Mouse (Mus musculus) gastrocnemius, postnatal 4 days (tissue): ENCODE data around the gene Aldh1a3. TPM values are rescaled to one million over a fixed set of nuclear protein-coding genes. Genes with fewer than 3 reads are reported as not detected.

ENCODE experiments used
- DNase-seq, 2 experiments: peaks; one replicate each; pipeline ENCODE4 v3.0.0; 2021 to 2022; ENCODE audit warnings: low spot score in 2 of 2, mixed read lengths in 2 of 2
- total RNA-seq, 2 experiments: library from RNA; stranded (reverse); gene quantifications; 2 replicates each; pipeline ENCODE4 v1.2.3; 2021

Aldh1a3 gene
- total RNA-seq, 2 experiments from 2014 or later: 14.4 to 18.2 TPM

DNA sequence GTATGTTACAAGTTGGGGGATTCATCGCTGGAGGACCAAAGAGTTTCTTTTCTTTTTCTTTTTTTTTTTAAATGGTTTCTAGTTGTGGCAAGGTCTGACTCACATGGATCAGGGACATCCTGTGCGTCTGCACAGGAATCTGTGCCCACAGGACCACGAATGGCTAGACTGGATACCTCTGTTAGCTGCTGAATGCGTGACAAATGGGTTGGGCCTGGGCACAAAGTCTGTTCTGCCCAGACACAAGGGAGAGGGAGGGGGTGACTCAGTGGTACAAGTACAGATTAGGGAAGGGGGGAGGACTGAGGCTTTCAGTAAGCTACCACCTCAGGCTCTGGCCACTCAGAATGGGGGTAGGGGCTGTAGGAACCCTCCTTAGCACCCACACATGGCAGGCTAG lies 51.6 kb downstream of the Aldh1a3 start:
- no peak for DNase-seq

DNA sequence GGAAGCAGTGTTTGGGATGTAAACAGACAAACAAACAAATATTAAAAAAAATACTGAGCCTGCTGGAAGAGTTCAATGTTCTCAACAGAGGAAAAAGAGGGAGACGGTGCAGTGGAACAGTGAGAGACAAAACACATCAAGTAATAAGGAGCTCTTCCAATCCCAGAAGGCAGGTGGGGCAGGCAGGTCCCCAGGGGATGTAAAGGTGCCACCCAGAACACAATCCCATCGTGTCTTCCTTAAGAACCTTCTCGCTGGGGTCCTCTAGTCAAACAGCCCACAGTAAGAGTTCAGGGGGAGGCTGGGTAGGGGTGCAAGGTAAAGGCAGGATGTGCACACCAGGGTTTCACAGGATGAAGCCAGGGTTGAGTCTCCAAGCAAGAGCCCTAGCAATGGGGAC lies 53.9 kb downstream of the Aldh1a3 start:
- no peak for DNase-seq

DNA sequence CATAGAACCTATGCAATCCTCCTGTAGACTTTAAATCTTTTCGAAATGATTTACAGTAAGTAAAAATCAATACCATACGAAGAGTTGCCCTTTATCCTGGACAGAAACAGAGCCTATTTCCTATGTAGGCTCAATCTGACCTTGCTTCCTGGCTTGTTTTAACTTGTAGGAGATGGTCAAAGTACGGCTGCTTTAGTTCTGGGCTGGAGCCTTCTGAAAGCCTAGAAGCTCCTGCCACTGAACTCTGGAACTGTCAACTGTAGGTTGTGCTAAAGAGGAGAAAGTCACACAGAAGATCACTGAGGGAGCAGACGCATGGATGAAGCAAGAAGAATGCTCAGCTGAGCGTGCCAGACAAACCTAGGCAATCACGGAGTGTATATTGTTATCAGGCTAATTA lies 56.3 kb downstream of the Aldh1a3 start:
- DNase-seq: no peak

DNA sequence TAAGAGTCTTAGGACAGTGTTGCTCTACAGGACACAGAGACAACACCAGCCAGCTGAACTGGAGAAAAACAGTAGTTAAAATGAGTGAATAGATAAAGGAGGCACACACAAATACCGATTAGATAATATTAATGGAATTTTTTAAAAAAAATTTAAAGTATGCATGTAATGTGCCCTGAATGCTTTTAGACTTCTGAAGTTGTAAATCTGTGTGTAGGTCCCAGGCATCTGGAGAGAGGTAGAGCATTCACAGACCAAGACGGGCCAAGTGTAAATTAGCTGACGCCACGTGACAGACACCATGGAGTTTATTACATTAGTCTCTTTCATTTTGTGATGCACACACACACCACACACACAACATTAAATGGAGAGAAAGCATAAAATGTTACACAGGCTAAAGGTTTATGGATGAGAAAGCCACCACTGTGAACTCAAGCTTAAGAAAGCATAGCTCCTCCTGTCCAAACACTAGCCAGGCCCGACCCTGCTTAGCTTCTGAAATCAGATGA lies 57.3 kb downstream of the Aldh1a3 start:
- DNase-seq: no peak

DNA sequence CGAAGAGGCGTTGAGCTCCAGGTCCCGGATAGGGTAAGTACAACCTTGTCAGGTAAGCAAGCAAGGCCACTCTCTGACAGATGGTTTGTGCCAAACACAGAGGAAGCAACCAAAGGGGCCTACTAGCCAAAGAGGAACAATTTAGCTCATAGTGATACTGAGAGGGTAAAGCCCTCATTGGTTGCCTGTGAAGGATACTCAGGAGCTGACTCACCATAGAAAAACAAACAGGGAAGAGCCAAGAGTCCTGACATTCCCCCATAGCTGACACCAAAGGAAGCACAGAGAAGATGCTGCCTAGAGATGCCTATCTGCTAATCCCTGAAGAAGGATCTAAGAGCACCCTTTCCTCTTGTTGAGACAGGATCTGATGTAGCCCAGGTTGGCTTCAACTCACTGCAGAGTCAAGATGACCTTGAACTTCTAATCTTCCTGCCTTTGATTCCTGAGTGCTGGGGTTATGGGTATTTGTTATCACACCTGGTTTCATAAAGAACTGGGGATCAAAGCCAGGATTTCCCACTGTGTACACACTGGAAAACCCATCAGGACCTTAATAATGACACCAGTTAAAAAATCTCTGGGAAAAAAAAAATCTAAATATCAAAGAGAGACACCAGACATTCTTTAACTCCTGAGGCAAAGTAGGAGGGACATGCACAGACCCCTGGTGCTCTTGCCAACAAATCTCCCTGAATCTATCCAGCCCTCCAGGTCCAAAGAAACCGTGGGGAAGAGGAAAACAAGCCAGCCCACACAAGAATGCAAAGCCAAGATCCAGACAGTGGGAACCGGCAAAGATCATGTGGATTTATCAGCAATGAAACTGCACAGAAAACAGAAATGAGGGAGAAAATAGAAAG lies 58.0 kb downstream of the Aldh1a3 start:
- no peak for DNase-seq

DNA sequence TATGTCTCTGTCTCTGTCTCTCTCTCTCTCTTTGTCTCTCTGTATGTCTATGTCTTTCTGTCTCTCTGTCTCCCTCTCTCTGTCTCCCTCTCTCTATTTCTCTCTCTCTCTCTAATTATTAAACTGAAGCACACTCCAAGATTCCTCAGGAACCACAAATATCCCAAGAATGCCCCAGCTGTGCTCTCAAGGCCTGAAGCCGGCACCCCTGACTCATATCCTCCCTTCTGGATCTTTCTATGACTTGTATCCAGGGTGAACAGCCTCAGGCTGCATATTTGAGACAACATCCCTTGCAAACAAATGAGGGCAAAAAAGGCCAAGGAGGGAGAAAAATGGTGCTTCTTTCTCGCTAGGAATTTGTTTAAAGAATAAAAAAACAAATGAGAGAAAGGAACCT lies 61.4 kb downstream of the Aldh1a3 start, which contains the start of gene Gm10974:
TSS of gene Gm10974 (plus strand) at position 2 of the 400 bp plus-strand sequence.
- DNase-seq: no peak

DNA sequence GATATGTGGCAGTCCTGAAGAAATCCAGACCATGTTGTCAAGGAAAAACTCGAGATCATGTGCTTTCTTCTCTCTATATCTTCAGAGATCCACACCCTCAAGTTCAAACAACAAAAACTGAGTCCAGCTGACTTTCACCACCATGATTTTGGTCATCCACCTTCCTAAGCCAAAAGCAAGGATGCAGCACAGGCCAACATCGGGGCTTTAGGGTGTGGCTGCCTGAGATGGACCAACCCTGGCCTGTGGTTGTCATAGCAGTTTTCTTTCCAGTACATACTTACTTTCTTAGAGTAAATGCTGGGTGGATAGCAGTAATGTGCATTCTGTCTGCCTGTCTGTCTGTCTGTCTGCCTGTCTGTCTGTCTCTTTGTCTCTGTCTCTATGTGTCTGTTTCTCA lies 61.9 kb downstream of the Aldh1a3 start:
- no peak for DNase-seq

DNA sequence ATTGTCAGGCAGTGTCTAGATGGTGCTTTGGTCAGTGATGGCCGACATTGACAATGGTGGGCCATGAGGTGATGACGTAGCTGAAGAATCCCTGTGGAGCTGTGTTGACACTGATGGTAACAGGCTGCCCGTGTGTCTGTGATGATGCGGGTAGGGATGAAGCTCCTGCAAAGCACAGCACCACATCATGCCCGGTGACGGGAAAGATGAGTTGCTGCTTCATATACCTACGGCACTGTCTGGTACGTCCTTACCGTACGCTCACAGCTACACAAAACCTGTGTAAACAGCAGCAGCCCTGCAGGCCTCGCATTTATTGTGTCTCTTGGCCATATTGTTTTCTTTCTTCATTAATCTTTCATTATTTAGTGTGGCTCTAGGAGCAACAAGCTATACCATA lies 62.8 kb downstream of the Aldh1a3 start:
- DNase-seq: no peak

DNA sequence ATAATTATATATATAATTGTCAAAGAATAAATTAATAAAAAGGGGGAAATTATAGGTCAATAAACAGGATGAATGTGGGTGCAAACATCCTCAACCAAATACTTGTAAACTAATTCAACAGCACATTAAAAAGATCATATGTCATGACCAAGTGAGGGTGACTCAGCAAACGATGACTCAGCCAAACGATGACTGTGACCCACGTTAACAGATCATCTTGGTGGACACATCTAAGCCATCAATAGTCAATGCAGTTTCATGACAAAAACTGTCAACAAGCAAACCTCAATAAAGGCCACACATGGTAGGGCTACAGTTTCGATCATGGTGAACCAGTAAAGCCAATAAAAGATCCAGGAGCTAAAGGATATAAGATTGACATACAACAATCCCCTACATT lies 68.3 kb downstream of the Aldh1a3 start:
- DNase-seq: no peak

DNA sequence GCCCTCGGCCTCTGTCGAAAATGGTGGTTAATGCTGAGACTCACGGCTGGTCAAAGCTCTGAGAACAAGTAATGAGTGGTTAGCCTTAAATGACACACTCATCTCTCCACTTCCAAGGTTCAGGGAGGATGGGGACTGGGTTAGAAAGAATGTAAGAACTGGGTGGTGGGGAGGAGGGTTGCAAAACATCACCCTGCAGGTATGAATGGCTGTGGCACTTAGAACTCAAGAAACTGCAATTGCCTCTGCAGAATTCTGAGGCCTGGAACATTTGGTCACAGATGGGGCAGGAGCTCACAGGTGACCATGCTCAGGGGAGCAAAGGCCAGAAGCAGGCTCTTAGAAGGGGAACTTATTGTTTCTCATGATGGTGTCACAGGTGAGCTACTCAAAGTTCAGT lies 68.9 kb downstream of the Aldh1a3 start:
- DNase-seq: no peak

DNA sequence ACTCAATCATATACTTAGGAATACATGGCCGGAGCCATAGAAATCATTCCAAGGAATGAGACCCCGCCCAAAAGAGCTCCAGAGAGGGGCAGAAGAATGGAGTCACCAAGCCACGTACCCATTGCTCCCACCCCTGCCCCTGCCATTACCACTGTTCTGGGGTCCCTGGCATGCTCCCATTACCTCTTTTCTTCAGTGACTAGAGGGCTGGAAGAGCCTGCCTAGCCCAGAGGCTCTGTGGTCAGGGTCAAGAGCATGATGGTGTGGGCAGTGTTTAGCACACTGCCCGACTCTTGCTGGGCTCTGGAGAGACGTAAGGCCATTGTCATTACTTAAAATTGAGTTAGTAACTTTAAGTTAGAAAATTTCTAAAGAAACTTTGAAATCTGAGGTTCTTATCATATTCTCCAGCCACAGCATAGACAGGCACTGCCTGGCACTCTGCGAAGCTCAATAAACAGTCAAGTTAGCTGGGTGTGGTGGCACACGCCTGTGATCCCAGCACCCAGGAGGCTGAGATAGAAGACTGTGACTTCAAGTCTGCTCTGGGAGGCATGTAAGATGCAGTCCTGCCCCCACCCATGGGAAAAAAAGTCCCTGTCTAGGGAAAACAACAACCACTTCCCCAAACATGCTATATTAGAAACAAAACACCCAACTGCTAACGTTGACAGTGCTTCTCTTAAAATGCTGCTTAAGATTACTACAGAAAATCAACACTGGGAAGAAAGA lies 71.4 kb downstream of the Aldh1a3 start:
- DNase-seq: no peak

DNA sequence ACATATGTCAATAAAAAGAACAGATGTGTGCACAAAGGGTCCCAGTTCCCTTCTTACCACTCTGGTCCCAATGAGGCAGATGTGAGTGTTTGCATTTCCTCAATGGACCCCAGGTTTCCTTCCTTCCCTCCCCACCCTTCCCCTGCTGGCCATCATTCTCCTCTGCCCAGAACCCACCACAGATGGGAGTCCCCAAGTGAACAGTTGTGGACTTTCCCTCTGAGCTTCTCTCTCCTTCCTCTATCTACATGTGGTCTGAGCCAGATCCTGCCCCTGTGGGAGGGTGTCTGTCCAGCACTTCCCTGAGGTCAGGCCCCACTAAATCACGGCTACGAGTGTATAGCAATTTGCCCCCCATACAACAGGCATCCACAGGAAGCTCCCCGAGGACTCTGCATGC lies 72.4 kb downstream of the Aldh1a3 start:
- DNase-seq: no peak

DNA sequence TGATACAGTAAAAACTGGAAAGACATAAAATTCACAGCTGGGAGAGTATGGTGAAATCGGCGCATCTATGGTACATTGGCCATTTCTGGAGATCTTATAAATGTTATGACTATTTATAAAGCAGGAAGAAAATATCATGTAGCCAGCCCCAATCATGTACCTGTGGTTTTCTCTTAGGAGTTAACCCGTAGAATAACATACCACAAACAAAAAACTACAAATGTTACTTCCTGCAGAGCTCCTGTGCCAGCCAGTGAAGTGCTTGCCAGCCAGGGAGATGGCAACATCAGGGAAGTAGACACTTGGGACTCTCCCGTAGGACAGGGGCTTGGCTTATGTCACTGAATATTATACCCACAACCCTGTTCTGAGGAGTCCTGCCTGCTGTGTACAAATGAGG lies 76.2 kb downstream of the Aldh1a3 start:
- no peak for DNase-seq

DNA sequence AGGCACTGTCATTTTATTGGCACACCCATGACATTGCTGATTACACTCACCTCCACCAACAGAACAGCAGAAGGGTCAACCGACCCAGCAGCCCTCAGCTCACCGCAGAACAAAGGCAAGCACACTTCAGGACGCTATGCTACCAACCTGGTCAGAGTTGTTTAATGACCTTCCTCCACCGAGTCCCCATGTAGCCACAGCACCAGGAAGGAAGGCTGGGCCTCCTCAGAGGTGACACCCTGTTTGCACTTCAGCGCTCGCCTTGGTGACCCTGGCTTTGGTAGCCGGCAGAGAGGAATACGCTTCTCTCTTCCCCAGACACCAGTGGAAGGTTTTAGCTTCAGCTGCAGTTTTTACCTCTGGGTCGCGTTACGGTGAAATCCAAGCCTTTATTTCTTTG lies 77.6 kb downstream of the Aldh1a3 start:
- DNase-seq: no peak

DNA sequence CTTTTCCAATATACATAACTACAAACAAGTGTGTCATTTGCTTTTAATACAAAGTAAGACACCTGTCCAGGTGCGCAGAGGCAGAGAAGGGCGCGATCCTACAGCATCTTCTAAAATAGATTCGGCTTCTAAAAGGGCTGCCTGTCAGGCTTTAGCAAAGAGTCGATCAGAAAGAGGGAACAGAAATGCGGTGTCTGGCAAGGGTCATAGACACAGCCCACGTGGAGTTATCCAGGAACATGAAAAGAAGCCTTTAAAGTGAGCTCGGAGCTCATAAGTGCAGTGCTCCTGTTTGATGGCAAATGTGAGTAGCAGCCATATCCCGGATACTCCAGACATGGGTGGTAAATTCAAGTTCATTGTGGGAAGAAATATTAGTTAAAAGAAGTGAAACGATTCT lies 78.7 kb downstream of the Aldh1a3 start:
- no peak for DNase-seq

DNA sequence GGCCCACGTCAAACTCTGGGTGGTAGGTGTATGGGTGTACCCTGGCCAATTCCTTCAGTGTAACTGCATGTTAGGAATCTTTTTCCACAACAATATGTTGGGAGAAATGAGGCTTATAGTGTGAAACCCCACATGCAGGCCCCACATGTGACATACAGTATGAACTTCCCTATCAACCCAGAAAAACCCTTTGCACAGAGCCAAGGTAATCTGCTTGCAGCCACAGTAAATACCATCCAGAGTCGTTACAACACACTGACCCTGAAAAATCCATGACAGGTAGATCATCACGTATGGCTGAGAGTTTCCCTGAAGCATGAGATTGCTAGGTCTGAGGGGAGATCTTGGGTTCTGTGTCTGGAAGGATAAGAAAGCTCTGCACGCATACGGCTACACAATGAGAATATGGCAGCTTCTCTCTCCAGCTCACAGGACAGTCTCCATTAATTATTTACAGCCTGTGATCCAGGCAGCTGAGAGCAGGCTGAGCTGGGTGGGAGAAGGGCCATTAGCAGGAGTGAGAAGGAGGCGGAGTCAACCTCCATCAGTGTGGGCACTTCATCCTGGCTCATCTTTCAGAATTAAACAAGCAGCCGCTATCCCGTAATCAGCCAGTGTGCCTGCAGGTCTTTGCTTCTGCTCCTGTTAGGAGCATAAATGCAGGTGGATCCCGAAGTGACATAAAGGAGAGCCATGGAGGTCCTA lies 80.2 kb downstream of the Aldh1a3 start:
- DNase-seq: no peak

DNA sequence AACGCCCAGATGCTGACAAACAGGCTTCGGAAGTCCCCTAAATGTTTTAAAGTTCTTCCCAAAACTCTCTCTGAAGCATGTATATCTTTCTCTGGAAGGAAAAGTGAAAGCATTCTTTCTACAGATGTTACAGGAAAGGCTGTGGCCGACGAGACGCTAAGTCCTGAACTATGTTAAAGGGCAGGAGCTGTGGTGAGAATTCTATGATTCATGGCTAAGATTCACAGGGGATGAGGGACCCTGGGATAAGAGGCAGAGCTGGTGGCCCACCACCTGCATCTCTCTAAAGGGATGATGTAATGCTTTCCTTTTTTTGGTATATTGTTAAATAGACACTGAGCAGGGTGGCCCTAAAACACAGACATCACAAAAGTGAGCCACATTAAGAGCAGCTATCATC lies 84.0 kb downstream of the Aldh1a3 start:
- DNase-seq: no peak

DNA sequence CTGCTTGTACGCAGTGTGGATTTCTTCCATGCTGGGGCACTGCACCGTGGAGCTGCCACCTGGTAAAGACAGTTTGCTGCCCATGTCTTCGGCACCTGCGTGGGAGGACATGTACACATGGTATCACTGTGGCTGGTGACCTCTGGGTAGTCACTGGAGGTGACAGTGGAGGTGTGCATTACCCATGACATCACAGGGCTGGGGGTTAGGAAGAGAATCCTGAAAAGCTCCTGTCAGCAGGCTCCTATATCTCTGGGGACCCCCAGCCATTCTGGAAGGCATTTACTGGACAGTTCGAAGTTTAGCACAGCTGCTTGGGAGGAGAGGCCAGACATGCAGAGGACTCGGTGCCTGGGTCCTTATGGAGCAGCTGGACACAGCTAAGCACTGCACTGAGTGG lies 84.5 kb downstream of the Aldh1a3 start:
- no peak for DNase-seq

DNA sequence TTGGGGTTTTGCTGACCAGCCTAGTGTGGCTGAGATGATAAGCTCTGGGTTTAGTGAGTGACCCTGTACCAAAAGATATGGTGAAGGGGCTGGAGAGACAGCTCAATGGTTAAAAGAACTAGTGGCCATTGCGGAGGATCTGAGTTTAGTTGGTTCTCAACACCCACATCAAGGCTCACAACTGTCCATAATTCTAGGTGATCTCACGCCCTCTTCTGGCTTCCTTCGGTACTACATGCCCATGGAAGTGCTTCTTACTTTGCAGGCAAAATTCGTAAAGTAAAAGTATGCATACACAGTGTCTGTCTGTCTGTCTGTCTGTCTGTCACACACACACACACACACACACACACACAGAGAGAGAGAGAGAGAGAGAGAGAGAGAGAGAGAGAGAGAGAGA lies 85.0 kb downstream of the Aldh1a3 start:
- peak; percentile 47 to 74 for DNase-seq
